Mouse (Mus musculus) c-Kit-positive CD71-negative TER-119-negative erythroid progenitor cells, embryonic 14.5 days (primary cell): ENCODE results near the gene Unc45a.

ENCODE experiments used
- DNase-seq: peaks from one replicate; pipeline ENCODE4 v3.0.0-alpha.2; 2013; ENCODE audit warnings: low read depth

Unc45a gene

DNA sequence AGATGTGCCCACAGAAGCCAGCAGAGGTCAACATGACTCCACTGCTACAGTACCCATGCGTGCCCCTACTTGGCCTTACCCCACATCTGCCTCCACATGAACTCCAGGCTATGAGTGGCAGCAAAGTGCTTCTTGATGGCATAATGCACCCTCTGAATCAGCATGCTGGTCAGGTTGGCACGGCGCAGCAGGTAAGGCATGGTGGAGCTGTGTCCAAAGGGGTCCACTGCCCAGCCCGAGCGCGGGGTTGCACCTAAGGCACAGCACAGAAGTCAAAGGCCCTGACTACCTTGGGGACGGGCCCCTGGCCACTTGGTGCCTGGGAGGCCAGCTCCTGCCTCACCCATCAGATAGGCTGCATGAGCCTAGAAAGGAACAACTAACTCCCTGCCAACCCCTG lies 26.4 kb upstream of the Unc45a start:
- no peak for DNase-seq

DNA sequence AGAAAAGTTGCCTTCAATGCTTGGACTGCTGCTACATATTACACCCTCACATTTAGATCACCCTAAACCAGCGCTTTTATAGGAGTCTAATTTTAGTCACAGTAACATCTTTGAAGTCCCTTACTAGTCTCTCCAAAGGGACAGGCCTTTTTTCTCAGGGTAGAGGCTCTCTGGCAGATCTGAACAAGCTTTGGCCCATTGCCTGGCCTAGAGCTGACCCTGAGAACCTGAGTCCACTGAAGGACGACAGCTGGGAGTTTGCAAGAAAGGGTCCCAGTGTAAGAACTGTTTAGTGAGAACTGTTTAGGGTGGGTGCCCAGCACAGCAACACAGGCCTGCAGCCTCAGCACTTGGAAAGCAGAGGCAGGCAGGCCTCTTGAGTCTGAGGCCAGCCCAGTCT lies 25.0 kb upstream of the Unc45a start:
- DNase-seq: no peak

DNA sequence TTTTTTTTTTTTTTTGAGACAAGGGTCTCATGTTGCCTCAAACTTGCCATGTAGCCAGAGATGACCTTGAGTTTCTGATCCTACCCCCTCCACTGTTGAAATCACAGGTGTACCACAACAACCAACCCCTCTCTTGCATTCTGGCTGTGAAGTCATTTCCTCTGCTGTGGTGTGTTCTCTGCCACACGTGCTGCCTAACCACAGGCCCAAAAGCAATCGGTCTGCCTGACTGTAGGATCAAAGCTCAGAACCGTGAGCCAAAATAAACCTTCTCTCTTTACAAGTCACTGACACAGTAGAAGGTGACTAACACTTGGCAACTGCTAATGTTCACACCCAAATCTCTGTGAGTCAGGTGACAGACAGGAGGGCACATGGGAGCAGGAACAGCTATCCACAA lies 19.6 kb upstream of the Unc45a start:
- no peak for DNase-seq

DNA sequence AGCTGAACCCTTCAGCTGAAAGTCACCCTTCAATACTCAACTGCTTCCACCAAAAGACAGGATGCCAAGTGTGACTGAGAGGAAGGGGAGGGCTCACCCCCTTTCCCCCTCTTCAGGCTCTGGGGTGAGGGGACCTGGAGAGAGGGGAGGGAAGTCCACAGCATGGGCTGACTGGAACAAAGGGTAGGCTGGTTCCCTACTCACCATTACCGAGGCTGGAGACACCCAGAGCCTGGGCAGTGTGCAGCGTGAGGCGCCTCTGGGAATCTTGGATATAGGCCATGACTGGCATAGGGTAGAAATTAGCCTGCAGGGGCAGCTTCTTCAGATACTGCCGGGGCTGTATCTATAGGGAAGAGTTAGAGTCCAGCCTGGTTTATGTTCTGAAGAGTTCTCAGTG lies 17.2 kb upstream of the Unc45a start:
- DNase-seq: no peak

DNA sequence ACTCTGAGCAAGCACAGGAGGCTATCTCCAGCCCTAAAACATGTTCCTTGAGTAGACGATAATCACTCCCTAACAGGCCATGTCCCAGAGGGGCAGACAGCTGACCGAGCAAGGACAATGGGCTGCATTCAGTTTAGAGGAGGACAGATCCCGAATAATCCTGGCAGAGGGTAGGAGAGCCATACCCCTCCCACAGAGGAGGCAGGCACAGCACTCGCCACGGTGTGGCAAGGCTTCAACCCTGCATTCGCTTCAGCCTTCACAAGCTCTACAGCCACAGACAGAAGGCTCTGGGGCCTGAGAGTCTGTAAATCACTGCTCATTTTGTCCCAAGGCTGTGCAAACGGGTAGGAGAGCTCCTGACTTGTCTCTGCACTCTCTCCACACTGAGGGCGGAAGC lies 16.4 kb upstream of the Unc45a start:
- no peak for DNase-seq

DNA sequence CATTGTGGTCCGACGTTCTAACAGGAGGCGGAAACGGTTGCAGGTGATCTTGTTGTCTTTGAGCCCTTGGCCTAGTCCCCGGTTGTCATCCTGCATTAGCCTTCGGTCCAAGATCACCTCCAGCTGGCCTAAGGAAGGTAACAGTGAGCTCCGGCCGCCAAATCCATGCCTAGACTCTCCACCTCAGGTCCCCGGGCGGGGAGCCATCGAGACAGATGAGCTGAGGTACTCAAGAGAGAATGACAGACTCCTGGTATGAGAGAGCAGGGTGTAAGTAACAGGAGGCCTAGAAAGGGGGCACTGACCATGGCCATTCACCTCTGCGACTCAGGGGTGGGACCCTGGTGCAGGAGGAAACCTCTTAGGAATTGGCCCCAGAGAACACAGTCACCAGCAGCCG lies 15.5 kb upstream of the Unc45a start:
- no peak for DNase-seq

DNA sequence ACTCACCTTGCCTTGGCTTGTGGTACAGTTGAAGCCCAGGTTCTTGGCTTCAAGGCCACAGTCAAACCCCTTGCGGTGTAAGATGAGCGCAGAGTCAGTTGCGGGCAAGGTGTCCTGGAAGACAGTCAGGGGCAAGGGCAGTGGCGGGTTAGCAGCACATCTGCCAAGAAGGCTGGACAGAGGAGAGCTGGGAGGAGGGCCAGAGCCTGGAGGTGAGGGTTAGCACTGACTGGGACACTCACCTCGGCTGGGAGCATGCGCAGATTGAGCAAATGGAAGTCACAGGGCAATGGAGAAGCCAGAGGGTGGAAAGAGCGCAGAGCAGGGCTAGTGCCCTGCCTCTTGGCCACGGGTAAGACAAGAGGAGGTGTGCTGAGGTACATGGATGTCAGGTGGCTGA lies 12.1 kb upstream of the Unc45a start:
- DNase-seq: no peak

DNA sequence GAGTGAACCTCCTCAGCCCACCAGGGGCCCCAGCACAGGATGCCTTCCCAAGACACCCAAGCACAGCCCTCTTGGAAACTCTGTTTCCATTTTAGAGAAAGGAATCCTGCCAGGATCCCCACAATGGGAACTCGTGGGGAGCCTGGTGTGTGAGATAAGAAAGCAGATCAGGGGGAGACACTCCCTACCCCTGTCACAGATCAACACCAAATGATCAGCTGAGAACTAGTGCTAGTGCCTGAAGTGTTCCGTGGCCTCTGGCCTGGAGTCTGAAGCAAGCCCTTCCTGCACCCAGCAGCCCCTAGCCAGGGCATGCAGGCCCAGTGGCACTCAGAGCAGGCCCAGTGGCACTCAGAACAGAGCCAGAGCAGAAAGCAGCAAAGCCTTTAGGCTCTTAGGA lies 10.0 kb upstream of the Unc45a start:
- DNase-seq: no peak

DNA sequence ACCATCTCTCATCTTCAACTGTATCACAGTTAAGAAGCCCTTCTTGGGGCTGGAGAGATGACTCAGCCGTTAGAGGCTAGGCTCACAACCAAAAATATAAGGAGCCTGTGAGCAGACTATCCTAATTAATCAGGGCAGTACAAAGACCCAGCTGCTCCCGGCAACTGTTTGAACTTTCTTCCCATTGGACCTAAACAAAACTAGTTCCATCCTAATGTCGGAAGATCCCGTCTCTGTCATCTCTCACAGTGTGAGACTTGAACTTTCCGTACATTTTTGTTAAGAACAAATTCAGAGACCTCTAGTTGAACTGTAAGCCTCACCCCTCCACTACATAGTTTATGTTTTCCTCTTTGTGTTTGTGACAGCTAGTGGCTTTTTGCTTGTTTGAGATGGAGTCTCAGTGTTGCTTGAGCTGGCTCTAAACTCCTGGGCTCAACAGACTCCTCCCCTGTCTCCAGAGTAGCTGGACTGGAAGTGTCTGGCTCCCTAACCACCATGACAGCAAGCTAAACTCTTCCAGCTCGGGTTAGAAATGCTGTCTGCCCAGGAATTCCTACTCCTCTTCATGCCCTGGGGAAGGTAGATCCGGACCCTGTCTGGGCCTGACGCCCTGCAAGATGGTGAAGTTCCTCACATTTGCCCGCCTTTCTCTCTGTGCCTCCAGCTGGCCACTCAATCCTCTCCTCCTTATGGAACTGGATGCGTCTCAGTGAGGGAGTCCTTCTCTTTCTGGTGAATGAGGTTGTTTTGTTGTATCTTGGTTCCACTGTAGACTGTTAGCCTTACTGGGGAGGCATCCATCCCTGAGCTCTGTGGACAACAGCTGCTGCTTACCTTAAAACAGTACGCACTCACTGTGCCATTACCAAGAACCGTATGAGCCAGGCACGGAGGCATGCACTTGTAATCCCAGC lies 7.1 kb upstream of the Unc45a start:
- DNase-seq: no peak

DNA sequence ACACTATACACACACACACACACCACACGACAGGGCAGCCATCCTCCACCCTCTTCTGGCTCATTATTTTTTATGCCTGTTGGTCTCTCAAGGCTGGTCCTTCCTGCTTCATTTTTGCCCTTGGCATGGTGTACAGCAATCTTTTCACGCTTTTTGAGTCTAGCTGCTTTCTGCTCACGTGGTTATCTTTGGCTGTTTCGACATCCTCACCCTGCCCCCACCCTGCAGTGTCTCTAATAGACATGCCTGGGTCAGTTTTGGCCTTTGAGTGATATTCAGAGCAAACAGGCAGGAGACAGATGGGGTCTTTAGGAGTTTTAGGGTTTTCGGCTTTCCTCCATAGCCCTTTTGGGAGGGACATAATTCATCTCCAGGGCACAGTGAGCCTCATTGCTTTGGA lies 6.0 kb upstream of the Unc45a start:
- no peak for DNase-seq

DNA sequence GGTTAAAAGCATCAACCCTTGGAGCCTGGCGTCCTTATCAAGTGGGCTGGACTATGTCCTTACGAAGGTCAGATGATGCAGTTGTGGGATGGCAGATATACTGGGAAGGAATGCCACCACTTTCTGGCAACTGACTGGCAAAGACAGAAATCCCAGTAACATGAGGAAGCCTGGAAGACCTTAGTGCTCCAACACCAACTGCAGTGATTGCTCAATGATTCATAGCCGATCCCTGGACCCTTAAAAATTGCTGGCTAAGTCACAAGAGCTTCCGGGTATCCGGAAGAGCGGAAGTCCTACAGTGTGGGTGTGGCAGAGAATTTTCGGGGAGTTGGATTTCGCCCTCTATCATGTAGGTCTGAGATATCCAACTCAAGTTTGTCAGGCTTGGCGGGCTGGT lies 5.4 kb upstream of the Unc45a start:
- DNase-seq: no peak

DNA sequence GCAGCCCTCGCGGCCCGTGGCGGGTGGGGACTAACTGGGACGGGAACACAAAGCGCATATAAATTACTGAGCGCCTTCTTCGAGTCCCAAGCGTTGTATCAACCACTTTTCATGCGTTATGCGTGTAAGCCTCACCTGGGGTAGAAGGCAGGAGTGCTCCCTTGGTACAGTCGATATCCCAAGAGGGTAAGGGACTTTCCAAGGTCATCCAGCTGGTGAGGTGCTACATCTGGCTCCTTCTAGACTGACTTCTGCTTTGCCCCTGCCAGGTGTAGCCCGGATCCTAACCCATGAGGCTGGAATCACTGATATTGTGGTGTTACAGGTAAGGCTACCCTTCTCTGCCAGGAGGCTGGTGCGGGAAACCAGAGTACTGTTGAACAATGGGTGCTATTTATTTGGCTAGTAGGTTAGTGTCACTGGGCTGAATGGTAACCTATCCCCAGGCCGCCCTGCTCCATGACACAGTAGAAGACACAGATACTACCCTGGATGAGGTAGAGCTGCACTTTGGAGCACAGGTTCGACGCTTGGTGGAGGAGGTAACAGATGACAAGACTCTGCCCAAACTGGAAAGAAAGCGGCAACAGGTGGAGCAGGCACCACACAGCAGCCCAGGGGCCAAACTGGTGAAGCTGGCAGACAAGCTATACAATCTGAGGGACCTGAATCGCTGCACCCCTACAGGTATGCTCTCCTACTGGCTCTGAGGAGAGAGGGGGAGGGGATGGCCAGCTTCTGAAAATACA lies 2.6 kb upstream of the Unc45a start:
- DNase-seq: no peak

DNA sequence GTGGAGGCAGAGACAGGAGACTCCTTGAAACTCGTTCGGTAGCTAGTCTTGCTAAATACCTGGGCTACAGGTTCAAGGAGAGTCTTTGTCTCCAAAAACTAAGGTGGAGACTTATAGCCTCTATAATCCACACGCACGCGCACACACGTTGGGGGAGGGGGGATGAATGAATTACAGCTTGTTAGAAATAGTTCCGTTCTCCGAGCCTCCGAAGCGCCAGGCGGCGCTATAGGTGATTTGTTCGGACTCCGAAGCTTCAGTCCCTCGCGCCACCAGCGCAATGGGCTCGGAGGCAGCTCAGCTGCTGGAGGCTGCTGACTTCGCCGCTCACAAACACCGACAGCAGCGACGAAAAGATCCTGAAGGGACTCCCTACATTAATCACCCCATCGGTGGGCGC lies 2.1 kb upstream of the Unc45a start, which contains the start of gene Hddc3:
Gene Hddc3 (plus strand): TSS at position 247 of the 400 bp plus-strand sequence.
- DNase-seq: peak; percentile 97

DNA sequence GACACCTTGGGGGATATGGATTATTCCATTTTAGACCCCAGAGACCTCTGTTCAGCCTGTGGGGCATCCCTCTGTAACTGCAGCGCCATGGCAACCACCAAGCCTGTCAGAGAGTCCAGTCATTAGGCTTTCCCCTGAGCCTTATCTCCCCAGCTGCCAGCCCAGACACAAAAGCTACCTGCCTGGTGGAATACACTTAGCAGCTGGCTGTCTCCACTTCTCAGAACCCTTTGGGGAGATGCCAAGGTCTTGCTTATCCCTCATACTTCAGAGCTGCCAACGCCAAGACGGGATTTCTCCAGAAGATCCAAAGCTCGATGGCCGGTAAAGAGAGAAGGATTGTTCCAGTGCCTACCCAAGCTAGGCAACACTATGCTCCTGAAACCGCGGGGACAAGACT lies 988 bp upstream of the Unc45a start:
- DNase-seq: no peak

DNA sequence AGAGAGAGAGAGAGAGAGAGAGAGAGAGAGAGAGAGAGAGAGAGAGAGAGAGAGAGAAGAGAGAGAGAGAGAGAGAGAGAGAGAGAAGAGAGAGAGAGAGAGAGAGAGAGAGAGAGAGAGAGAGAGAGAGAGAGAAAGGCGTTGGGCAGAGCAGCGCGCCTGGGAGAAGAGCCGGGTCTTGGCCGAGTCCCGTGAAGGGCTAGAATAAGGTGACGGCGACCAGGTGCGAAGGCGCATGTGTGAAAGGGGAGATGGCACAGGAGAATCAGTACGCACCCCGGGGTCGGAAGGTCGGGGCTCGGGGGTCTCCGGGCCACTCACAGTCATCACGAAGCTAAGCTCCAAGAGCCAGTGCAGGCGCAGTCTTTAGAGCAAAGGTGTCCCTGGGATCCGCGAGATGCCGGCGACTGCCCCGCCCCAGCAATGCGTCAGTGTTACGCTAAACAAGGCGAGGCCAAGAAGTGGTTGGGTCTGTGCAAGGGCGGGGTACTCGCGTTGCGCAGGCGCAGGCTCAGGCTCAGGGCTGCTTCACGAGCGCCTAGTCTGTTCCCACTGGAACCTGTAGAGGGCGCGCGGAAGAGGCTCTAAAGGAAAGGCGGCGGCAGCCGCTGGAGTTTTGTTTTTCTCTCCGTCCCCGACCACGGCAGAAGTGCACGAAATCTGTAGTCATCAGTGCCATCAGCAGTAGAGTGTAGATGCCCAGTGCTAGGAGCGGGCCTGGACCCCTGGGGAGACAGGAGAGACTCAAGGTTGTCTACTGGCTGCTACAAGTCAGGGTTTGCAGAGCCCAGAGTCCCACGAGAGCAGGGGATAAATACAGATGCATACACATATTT lies 794 bp downstream of the Unc45a start:
- DNase-seq: peak; percentile 99

DNA sequence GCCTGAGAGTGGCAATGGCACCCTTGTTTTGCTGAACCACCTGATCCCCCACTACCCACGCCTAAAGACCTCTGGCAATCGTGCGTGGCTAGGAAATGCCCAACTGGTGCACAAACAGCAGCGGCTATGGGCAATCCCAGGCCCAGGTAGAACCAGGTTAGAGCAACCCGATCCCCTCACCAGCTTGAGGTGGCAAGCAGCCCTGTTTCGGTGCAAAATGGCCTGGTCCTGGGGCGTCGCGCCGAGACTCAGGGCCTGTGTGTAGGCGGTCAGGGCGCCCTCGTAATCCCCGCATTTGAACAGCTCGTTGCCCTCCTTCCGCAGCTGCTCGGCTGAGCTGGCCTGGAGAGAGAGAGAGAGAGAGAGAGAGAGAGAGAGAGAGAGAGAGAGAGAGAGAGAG lies 1.4 kb downstream of the Unc45a start:
- DNase-seq: no peak

DNA sequence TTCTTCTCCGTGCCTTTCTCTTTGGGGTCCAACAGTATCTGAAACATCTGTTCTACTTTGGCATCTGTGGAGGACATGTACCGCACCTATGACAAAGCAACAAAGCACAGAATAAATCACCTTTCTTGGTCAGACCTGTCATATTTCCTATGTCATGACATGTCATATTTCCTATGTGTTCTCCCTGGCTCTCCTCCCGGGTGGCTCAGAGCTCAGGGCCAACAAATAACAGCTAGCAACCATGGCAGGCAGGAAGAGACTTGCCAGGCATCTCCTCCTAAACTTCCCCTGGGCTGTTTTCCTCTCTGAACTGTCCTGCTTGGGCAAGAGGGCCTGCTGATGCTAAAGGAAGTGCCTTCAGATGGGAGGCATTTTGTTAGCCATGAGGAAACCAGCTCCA lies 3.9 kb downstream of the Unc45a start:
- DNase-seq: no peak

DNA sequence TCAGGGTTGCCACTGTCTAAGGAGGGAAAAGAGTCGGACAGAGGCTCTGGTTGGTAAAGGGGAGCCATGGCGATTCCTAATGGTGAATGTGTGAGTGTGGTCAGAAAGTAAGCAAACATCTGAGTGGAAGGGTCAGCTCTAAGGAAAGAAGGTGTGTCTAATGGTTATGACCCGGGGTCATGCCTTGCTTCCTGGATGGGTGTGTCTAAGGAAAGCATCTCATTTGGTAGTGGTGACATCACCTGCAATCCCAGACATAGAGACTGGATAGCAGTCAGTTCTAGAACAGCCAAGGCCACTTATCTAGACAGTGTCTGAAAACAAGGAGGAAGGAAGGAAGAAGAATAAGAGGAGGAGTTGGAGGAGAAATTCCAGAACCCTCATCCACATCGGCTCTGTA lies 6.0 kb downstream of the Unc45a start:
- DNase-seq: no peak

DNA sequence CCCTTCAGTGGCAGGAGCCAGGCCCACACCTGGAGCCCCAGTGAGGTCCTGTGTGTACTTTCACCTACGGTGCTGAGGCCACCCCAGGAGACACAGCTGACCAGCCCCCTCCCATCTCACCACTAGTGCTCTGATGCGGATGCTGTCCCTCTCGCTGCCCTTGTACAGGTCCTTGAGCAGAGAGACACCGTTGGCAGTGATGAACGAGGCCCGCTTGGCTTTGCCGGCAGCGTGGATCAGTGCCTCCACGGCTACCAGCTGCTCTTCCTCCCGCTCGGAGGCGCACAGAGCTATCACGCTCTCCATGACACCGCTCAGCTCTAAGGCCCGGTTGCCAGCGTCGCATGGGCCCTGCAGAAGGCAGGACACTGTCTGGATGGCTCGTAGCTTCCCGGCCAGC lies 9.4 kb downstream of the Unc45a start:
- no peak for DNase-seq

DNA sequence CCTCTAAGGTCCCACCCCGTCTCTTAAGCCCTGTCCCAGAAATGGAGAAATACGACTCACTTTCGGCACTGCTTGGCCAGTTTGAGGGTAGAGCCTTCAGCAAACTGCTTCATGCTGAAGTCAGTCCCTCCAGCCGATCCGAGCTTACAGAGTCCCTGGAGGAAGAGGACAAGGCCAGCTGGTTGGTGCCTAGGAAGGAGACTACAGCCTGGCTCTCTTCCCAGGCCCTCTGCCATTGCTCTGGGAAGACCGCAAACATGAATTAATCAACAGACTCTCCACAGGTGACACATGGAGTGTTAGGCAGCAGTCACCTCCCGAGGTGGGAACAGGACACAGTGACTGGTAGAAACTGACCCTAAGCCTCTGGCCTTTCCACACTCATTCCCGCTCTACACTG lies 10.5 kb downstream of the Unc45a start:
- no peak for DNase-seq

DNA sequence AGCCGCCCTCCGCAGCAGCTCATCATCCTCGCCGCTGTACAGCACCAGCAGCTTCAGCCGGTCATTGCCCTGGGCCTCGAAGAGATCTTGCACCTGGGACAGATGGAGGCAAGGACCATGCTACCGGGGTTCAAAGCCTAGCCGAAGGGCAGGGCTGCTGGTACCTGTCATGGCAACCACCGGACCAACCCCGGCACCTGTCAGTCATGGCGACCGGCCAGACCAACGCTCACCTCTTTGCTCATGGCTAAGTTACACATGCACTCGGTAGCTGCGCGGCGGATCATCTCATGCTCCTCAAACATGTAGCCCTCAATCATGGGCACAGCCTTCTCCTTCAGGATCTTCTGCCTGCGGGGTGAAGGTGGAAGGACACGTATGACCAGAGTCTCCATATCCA lies 14.7 kb downstream of the Unc45a start:
- DNase-seq: no peak

DNA sequence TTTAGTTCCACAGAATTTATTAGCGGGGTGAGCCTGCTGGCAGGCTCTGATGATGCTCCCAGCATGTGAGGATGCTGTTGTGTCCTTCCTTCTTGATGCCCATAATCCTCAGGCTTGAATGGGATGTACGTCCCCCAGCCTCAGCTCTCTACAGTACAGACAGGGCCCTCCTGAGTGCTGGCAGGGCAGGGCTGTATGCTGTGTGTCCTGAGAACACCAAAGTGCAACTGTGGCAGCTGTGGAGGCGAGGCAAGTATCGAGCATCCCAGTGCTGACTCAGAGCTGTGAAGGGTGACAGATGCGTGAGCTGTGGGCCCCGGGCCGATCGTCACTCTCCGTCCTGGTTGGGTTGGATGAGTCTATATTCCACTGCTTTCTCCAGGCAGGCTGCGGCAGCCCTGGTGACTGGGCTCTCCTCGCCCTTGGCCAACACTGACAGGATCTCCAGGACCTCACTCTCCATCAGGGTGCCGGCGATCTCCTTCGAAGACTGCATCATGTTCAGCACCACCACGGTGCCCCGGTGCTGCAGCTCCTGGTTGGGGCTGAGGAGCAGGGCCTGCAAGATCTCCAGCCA lies 15.4 kb downstream of the Unc45a start:
- no peak for DNase-seq
